Mouse (Mus musculus): ENCODE results near the gene Mfsd9.

Gene Mfsd9

DNA sequence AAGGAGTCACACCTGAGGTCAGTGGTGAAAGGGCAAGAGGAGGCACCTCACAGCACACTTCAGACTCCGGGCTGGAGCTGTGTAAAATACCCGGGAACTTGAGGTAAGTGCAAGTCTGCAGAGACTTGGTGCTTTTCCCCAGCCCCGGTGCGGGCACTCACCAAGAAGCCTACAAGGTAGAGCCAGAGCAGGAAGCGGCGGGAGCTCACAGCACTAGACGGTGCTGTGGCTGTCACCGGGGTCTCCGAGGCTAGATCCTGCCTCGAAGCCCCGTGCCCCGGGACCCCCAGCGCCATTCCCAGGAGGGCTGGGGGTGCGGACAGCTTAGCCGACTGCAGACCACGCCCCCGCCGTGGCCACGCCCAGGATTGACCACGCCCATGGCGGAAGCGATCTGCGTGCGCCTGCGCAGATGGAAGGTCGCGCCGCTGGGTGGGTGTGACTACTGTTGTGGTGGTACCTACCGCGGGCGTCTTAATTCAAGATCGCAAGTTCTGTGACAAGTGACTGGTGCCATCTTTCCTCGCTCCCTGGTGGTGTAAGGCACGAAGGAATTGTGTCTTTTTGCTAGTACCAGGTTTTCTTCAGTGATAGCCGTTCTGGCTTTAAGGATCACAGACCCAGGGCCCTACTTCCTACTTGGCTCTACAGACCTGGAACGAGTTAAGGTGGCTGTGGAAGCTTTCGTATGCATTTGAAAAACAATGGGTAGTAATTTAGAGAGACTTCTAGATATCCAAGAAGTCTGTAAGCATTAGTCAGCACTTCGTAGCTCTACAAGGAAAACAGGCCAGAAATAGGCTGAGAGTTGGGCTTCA is at the start of gene Mfsd9:
TSS of gene Mfsd9 (minus strand) at position 364 of the 818 bp plus-strand sequence.
- peak; percentile 85 for DNase-seq (ENCODE audit: low spot score in 2 of 2)

- no peak for DNase-seq (ENCODE audit: low spot score in 2 of 2)
These were observed 45.0 kb upstream of the Mfsd9 start for GRCm38 (mm10) chr1:40835468-40835867.

DNA sequence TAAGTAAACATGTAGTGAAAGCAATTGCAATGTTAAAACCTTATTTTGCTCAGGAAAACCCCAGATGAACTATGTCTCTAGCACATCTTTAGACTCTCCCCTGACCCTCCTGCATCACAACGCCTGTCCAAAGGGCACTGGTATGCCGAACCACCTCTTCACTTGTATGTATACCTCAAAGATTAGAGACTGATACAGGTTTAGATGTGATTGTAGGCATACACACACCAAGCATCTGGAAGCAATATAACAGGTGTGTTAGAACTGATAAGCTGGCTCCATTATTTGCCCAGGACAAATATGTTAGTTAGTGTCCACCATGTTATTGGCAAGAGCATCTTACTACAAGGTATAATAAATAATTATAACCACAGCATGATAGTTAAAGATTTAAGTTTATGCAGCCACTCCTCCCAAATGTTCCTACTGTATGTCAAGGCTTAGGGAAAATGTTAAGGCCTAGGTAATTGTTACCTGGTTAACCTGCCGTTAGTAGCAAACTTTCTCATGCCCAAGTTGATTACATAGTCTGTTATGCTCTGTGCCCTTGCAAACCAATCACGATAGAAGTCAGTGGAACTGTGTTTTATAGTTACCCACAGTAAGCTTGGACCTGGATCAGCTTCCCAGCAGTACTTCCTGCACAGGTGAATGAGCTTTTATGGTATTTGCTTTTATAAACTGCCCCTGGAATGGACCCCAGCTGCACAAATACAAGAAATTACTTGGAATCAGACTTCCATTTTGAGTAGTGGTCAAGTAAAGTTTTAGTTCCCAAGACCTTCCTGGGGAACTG is 40.4 kb upstream of the Mfsd9 start:
- no peak for DNase-seq (ENCODE audit: low spot score in 2 of 2)

DNA sequence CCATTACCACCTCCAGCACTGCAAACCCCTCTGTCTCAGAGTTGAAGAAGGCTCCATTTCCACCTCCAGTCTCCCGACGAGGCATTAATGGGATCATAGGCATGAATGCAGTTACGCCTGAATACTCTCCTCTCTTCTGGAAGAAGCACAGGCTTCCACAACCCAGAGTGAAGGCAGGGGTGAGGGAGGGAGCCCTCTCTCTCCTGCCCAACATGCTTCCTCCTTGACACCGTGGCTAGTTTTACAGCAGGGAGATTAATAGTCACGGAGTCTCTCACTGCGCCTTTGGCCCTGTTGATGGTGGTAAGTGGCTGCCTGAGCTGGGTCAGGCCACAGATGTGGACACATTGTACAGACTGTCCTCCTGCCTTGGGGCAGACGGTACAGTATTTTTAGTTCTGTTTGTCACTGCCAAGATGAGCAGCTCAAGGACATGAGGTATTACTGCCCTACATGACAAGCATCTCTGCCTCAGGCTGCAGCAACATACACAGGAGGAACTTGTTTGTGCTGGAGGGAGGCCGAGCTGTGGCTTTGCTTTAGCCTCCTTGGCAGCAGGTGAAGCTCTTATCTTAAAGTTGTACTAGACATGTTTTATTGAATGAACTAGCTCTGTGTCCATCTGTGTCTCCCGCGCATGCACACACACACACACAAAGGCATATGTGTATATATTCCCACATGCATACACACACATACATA is 38.9 kb upstream of the Mfsd9 start:
- DNase-seq (ENCODE audit: low spot score in 2 of 2): no peak

DNA sequence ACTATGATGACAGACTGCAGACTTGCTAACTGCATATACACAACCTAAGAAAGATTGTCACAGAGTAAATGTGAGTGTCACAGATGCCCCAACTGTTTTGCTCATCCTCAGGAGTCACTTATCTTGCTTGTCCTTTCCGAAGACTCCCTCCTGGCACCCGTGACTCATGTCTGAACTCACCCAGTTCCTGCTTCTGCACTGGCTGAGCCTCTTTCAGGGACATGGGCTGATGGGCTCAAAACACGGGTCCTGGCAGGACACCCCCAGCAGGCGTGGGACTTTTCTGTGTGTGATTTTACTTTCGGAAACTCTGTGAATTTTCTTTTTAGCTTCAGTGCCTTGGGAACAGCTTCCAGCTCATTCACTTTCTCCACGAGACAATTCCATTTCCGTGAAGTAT is 35.3 kb upstream of the Mfsd9 start:
- no peak for DNase-seq (ENCODE audit: low spot score in 2 of 2)

DNA sequence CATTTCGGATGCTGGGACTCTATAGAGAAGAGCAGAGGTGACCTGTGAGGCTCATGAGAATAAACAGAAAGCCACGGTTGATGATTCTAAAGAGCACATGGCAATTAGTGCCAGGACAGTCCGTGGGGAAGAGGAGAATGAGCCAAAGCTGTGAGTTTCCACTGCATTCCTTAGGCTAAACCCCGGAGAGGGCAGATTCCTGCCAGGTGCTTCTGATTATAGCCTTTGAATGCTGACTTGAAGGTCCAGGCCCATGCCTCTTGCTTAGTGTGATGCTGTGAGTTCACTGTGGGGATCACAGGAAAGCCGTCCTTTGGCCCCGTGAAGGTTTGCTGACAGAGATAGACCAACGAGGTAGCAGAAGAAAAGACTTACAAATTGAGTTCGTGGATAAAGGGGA is 34.4 kb upstream of the Mfsd9 start:
- DNase-seq (ENCODE audit: low spot score in 2 of 2): no peak

- DNase-seq (ENCODE audit: low spot score in 2 of 2): no peak
These were observed 34.0 kb upstream of the Mfsd9 start for GRCm38 (mm10) chr1:40824517-40824916.

GRCm38 (mm10) chr1:40815071-40815845 is 24.8 kb upstream of the Mfsd9 start:
- DNase-seq (ENCODE audit: low spot score in 2 of 2): no peak

DNA sequence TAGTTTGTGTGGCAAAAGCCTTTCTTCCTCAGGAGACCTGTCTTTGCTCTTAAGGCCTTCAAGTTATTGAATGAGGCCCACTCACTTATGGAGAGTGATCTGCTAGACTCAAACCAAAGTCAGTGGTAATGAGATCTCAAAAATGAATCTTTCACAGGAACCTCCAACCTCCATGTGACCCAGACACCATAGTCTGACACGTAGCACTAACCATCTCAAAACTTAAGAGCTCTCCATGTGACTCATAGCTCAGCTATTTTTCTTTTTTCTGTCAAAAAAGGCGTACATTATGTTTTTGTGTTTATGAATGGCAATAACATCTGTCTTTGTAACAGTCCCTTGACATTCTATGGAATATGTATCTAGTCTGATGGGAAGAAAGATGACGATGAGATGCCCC is 18.2 kb upstream of the Mfsd9 start:
- DNase-seq (ENCODE audit: low spot score in 2 of 2): no peak

DNA sequence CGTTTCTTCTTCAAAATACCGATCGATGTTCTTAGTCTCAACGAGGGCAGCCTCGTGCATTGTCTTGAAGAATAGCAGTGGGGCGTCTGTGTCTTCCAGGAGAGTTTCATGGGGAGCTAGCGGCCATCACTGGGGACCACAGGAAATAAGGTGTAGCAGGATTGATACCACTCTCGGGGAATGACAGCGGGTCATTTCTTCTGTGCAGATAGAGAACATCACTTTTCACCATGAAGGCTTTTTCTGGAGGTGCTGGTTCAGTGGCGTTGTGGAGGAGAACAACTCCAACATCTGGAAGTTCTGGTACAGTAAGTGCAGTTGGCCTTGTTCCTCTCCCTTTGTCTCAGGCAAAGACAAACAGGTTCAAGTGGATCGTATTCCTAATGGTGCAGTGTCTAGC is 15.4 kb upstream of the Mfsd9 start:
- DNase-seq (ENCODE audit: low spot score in 2 of 2): no peak

DNA sequence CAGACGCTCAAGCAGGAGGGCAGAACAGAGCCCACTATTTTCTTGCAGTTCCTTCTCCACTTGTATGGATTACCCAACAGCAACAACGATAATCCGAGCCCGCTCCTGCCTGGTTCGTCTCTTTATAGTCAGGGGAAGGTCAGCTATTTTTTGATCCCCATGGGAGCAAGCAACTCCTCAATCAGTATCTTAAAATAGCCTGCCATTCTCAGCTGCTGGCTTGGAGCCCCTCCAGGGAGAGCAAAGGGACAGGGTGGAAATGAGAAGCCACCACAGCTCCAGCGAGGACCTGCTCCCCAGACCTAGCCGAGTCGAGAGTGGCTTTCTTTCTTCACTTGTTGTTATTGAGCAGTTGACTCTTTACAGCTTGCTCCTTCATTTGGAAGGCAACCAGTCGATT is 14.9 kb upstream of the Mfsd9 start, which contains the start of gene Tmem182:
TSS of gene Tmem182 (plus strand) at position 251 of the 400 bp plus-strand sequence.
- DNase-seq (ENCODE audit: low spot score in 2 of 2): no peak

GRCm38 (mm10) chr1:40804118-40804517 is 13.6 kb upstream of the Mfsd9 start:
- no peak for DNase-seq (ENCODE audit: low spot score in 2 of 2)

- DNase-seq (ENCODE audit: low spot score in 2 of 2): peak in 1 of 2 experiments; percentile 14
These were observed 12.3 kb upstream of the Mfsd9 start for GRCm38 (mm10) chr1:40802759-40803158.

DNA sequence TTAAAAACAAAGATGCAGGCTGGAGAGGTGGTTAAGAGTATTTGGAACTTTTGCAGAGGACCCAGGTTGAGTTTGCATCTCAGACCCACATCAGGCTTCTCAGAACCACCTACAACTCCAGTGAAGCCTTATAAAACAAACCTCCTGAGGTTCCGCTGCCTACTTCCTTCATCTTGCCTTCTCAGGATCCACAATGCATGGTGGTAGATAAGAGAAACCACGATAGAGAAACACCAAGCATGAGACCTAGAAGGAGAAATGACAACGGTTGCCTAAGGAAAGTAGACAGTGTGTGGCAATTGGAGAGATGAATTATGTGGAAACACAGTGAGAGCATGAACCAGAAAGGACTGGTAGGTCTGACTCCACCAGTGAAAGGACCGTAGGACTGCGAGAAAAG is 10.4 kb upstream of the Mfsd9 start:
- no peak for DNase-seq (ENCODE audit: low spot score in 2 of 2)

- no peak for DNase-seq (ENCODE audit: low spot score in 2 of 2)
These were observed 8.6 kb upstream of the Mfsd9 start for GRCm38 (mm10) chr1:40799121-40799520.

DNA sequence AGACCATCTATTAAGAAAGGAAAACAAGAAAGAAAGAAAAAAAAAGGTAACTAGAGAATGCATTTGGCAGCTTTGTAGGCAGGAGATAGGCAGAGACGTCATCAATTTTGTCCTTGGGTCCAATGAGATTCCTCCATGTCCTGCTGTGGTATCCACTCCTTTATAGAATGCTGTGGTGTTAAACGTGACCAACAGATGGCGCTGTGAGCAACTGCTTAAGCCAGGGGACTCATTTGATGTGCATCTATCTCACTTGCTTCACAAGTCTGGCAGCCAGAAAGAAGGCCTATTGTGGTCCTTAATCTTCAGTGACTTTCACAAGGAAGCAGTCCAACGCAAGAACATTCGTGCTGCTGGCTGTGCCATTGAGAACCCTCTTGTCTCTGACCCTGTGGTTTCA is 6.9 kb upstream of the Mfsd9 start:
- peak; percentile 13 to 29 for DNase-seq (ENCODE audit: low spot score in 2 of 2)

DNA sequence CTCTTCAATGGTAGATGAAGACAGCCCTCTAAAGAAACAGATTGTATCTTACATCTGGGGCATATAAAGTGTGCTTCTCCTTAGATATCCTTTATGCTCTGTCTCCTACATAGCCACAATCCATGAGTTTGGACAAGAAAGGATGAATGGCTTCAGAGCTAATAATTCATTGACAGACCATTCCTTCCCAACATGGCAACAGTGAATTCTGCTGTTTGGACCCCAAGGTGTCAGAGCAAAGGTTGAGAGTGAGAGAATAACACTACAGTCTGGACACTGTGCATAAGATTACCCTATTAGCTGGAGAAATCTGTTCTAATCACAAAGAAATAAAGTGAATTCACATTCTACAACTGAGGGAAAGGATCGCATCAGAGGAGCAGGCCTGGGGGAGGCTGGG is 5.0 kb upstream of the Mfsd9 start:
- DNase-seq (ENCODE audit: low spot score in 2 of 2): no peak

DNA sequence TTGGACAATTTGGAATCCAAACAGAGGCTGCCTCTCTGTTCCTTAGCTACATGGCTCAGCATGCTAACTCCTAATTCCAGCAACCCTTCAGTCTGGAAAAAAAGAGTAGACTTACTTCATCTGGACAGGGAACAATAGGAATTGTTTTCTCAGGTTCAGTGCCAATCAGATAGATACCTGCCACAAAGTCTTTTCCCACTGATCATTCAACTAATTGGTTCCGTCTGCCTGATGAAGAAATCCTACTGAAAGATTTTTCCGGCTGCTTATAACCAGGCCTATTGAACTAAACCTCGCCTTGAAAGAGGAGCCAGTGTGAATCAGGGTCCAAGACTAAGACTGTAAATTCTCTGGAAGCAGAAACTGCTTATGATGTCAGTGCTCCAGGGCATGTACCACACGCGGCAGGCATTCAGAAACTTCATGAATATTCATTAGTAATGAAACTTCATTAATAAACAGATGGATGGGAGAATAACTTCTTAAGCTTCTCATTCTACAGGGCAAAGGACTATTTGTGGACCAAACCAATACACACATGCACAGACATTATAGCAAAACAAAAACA is 737 bp downstream of the Mfsd9 start:
- no peak for DNase-seq (ENCODE audit: low spot score in 2 of 2)

GRCm38 (mm10) chr1:40788956-40789355 is 1.5 kb downstream of the Mfsd9 start:
- no peak for DNase-seq (ENCODE audit: low spot score in 2 of 2)

GRCm38 (mm10) chr1:40785876-40786445 is 4.5 kb downstream of the Mfsd9 start:
- DNase-seq (ENCODE audit: low spot score in 2 of 2): no peak

DNA sequence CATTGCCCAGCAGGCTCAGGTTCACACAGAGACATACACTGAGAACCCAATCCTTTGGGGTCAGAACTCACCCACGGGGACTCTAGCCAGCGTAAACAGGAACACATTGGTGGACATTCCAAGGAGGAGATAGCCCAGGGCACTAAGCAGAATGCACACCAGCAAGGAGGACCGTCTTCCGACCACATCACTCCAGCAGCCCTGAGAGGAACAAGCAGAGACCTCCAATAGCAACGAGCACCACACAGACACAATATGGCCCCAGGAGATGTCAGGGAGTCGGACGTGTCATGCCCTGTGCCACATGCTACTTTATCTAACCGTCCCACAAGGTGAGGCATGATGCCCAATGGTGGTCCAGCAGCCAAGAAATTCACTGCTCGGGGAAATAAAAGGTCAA is 6.2 kb downstream of the Mfsd9 start:
- DNase-seq (ENCODE audit: low spot score in 2 of 2): no peak

All from spleen, postnatal 36 days (tissue).